Mouse (Mus musculus): ENCODE results near the gene Pth.
A peak's percentile ranks its signal among the peaks of the same experiment; 100 is the strongest.

Gene Pth

DNA sequence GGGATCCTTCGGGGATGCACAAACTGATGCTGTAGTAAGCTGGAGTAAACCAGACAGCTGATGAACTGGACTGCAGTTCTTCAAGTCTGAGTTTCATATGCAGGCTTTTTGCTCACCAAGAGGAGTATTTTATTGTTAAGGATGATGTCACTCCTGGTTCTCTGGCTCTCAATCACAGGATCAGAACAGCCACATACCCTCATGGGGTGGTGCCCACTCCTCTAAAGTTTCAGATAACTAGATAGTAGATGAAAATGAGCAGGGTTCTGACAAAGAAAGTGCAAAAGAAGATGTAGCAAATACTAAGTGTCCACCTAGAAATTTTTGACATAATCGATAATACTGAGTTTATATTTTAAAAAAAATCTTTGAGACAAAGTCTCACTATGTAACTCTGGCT lies at the start of gene Pth:
Gene Pth (minus strand): TSS at position 101 of the 400 bp plus-strand sequence.
- no peak for DNase-seq (ENCODE audit: low read depth, low spot score)

DNA sequence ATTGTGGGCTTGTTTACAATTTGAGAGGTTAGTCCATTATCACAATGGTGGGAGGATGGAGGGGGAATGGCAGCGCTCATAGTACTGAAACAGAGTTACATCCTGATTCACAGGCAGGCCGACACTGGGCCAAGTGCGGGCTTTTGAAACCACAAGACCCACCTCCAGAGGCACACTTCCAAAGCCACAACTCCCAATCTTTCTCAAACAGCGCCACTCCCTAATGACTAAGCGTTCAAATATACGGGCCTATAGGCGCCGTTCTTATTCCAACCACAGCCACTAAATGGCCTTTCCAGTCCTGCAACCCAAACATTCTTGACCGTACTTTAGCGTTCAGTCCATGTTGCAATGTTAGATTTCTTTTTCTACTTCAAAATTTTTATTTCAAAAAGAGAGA lies 47.9 kb upstream of the Pth start:
- DNase-seq (ENCODE audit: low read depth, low spot score): peak; percentile 97

DNA sequence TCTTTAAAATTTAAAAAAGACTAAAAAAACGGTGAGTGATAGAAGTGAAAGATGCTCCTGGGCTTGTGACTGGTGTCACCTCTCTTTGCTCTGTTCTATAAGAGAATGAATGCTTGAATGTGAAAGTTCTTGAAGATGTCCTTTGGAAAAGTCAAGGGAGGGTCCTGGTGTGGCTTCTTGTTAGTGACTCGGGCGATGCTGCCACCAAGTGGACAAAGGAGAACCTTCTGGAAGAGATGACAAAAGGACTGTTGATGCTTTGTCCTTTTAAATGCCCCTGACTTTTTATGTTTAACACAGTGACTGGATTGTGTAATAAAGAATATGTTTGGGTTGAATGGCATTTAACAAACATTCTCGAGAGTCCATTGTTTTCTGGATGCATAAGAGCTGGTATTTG lies 45.9 kb upstream of the Pth start:
- DNase-seq (ENCODE audit: low read depth, low spot score): peak; percentile 81

GRCm38 (mm10) chr7:113433451-113433850 lies 45.1 kb upstream of the Pth start:
- no peak for DNase-seq (ENCODE audit: low read depth, low spot score)

DNA sequence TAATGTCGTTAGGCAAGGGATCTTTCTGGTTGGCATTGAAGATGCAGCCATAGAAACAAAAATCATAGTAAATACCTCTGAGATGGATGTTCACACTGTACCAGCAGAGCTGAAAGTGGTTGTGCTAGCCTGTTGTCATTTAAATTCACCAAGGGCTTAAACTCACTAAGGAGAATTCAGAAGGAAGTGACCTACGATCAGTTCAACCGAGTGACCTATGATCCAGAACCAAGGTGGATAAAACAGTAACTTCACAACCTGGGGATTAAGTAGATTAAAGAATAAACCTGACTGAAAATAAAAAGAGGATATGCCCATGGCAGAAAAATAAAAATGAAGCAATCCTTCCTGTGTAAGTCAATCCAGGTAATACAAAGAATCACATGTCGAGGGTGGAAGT lies 44.5 kb upstream of the Pth start:
- no peak for DNase-seq (ENCODE audit: low read depth, low spot score)

- no peak for DNase-seq (ENCODE audit: low read depth, low spot score)
These were observed 32.4 kb upstream of the Pth start for GRCm38 (mm10) chr7:113420771-113421170.

GRCm38 (mm10) chr7:113419070-113419782 lies 30.9 kb upstream of the Pth start:
- peak; percentile 96 for DNase-seq (ENCODE audit: low read depth, low spot score)

- DNase-seq (ENCODE audit: low read depth, low spot score): peak; percentile 9
These were observed 28.2 kb upstream of the Pth start for GRCm38 (mm10) chr7:113416536-113416935.

DNA sequence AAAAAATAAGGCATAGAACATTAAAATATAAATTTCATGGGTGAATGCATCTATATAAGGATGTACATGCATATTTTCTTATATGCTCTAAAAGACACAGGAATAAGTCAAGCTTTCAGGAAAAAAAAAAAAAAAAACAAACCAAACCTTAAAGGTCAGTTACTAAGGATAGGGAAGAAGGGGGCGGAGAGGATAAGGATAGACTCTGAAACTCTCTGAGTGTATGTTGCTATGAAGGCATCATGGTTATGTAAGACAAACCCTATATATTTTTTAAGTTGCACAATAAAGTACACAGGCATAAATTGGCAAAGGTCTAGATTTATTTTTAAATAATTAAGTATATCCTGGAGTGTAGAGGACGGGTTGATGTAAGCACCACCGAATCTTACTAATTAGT lies 26.9 kb upstream of the Pth start:
- no peak for DNase-seq (ENCODE audit: low read depth, low spot score)

DNA sequence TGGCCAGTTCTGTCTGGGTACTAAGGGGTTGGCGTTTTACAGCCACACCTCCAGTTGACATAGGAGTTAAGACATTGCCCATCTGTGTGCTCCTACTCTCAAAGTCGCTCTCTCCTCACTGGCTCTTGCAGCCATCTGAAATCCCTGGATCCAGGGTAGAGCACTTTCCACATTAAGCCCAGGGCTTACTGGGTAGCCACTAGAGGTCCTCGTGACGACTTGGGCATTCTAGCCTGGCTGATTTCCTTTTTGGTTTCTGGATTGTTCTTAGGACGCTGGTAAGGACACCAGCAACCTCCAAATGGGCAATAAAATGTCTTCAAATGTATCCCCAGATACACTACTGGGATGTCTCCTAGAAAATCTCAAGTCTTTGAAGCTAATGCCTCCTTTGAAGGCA lies 20.3 kb upstream of the Pth start:
- DNase-seq (ENCODE audit: low read depth, low spot score): no peak

DNA sequence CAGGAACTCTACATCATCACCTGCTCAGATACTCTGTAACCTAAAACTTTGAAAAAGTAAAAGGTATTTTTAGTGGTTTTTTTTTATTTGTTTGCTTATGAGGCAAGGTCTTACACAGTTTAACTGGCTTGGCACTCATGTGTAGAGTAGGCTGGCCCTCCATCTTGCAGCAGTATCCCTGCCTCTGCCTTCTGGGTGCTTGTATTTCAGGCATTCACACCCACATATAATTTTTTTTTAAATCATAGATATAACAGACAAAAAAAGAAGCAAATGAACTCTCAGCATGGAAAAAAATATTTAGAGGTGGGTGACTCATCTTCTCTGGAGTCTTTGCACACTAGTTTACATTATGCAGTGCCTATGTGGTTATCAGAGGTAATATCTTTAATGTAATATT lies 9.7 kb upstream of the Pth start:
- peak; percentile 17 for DNase-seq (ENCODE audit: low read depth, low spot score)

DNA sequence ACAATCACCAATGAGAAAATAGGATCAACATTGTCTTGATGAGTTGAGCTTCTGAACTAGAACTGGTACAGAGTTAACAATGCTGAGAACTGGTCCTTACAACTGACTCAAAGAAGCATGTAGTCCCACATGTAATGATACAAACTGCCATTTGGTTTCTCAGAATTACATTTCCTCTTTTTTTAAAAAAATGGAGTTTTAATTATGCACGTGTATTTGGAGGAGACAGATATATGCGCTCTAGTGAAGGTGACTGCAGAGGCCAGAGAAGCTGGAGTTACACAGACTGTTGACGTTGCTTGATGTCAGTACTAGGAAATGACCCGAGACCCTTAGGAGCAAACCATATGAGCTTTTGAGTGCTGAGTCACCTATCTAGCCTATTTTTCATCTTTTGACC lies 8.3 kb upstream of the Pth start:
- no peak for DNase-seq (ENCODE audit: low read depth, low spot score)

- DNase-seq (ENCODE audit: low read depth, low spot score): no peak
These were observed 3.2 kb upstream of the Pth start for GRCm38 (mm10) chr7:113391619-113392018.

GRCm38 (mm10) chr7:113377875-113378658 lies 10.3 kb downstream of the Pth start:
- DNase-seq (ENCODE audit: low read depth, low spot score): peak; percentile 98

- no peak for DNase-seq (ENCODE audit: low read depth, low spot score)
These were observed 15.7 kb downstream of the Pth start for GRCm38 (mm10) chr7:113372682-113373081.

- DNase-seq (ENCODE audit: low read depth, low spot score): peak; percentile 76
These were observed 18.6 kb downstream of the Pth start for GRCm38 (mm10) chr7:113369620-113370340.

GRCm38 (mm10) chr7:113368746-113369619 lies 19.4 kb downstream of the Pth start, which contains the start of gene Btbd10:
Gene Btbd10 (minus strand): TSS chr7:113369392.
- DNase-seq (ENCODE audit: low read depth, low spot score): peak; percentile 97

- DNase-seq (ENCODE audit: low read depth, low spot score): no peak
These were observed 20.9 kb downstream of the Pth start for GRCm38 (mm10) chr7:113367440-113367839.

DNA sequence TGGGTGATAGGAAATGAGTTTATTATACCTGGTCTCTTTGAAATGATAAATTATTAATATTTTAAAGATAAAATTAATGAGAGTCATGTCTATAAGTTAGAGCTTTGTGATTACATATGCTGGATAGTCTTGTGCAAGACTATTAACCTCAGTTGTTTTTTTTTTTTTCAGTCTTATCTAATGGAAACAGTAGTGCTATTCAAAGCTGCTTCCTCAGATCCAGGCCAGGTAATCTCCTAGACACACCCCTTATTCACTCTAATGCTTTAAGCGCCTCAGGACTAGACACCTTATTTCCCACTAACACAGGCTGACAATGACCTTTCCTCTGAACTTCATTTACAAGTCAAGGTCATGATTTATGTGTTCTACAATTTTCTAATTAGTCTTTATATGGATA lies 39.3 kb downstream of the Pth start:
- no peak for DNase-seq (ENCODE audit: low read depth, low spot score)

GRCm38 (mm10) chr7:113347694-113348093 lies 40.7 kb downstream of the Pth start:
- no peak for DNase-seq (ENCODE audit: low read depth, low spot score)

DNA sequence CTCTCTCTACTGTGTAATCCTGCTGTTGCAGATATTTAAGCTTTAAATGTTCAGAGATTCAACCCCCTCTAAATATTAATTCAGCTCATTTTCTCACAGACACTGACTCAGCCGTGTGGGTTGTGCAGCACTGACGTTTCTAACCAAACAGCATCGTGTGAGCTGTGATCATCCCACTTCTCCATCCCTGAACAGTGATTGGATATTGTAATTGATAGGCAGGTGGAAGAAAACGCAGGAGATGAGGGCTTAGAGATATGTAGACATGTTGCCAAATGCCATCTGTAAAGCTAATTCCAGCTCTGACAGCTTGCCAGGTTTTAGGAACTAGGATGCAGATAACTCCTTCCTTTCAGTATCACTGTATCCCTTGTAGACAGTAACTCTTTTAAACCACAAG lies 41.1 kb downstream of the Pth start:
- no peak for DNase-seq (ENCODE audit: low read depth, low spot score)

Data from 3T3-L1 (cell line).